Mouse (Mus musculus) intestine, embryonic 14.5 days (tissue): Measurements from ENCODE around the gene Nudt15. TPM values are rescaled to one million over a fixed set of nuclear protein-coding genes. Genes with fewer than 3 reads are reported as not detected.
A peak's percentile ranks its signal among the peaks of the same experiment; 100 is the strongest.

Source experiments
- ATAC-seq: fragments of 200-750 bp; cut with Nextera tagmentation; replicated peaks from 2 replicates; pipeline ENCODE4 v1.8.0; 2017; ENCODE audit warnings: low read depth, moderate number of reproducible peaks, moderate TSS enrichment, moderate library complexity; ENCODE audit not compliant: low FRiP score, low TSS enrichment
- DNase-seq: peaks from one replicate; pipeline ENCODE4 v3.0.0-alpha.2; 2018; ENCODE audit warnings: low spot score
- H3K27ac ChIP-seq: fragments of 300-500 bp; sonication (generic); 2 replicates; pipeline ENCODE4 v1.5.1; 2014; ENCODE audit warnings: low read depth, mild to moderate bottlenecking, control low read depth
- H3K27me3 ChIP-seq: fragments of 300-500 bp; sonication (generic); replicated peaks from 2 replicates; pipeline ENCODE4 v1.6.1; 2014; ENCODE audit warnings: low read length, control low read depth; ENCODE audit not compliant: control insufficient read depth, insufficient read depth
- H3K36me3 ChIP-seq: fragments of 300-500 bp; sonication (generic); 2 replicates; pipeline ENCODE4 v1.6.1; 2014; ENCODE audit warnings: low read length, control low read depth; ENCODE audit not compliant: control insufficient read depth, insufficient read depth
- H3K4me1 ChIP-seq: fragments of 300-500 bp; sonication (generic); replicated peaks from 2 replicates; pipeline ENCODE4 v1.6.1; 2014; ENCODE audit warnings: low read length, control low read depth, mixed read lengths; ENCODE audit not compliant: control insufficient read depth, insufficient read depth
- H3K4me2 ChIP-seq: fragments of 300-500 bp; sonication (generic); 2 replicates; pipeline ENCODE4 v1.6.1; 2014; ENCODE audit warnings: low read length
- H3K4me3 ChIP-seq: fragments of 300-500 bp; sonication (generic); 2 replicates; pipeline ENCODE4 v1.5.1; 2014; ENCODE audit warnings: low read depth, low read length, control low read depth, mixed read lengths
- H3K9ac ChIP-seq: fragments of 300-500 bp; sonication (generic); 2 replicates; pipeline ENCODE4 v1.6.1; 2014; ENCODE audit warnings: mild to moderate bottlenecking, low read length
- H3K9me3 ChIP-seq: fragments of 300-500 bp; sonication (generic); 2 replicates; pipeline ENCODE4 v1.6.1; 2016; ENCODE audit warnings: low read length, control low read depth; ENCODE audit not compliant: control insufficient read depth
- WGBS: fragments of 180-500 bp; shearing (Covaris S2); extraction: QIAGEN DNeasy Blood & Tissue Kit; methylation state at CpG from one replicate; pipeline ENCODE4 v1.1.7; 2014; 5-methylcytosine and 5-hydroxymethylcytosine counted together
- polyA plus RNA-seq: library from polyadenylated mRNA; unstranded; fragments of >200 nt; fragmentation: Nextera tagmentation; extraction: Ambion mirVana; gene quantifications from 2 replicates; pipeline ENCODE4 v1.2.1, GENCODE M21; 2014

The Nudt15 gene
- polyA plus RNA-seq, 1 experiment from 2014 or later, result 7.2 TPM

- Histone ChIP-seq H3K36me3 (peaks cover 11% of the 10 kb centered on the region), H3K4me2 (peak overlapping the region; percentile 79), H3K9me3 (no peaks in the 10 kb centered on the region), H3K27ac (peak overlapping the region; percentile 62), H3K4me1 (peaks cover 9% of the 10 kb centered on the region), H3K9ac (peak overlapping the region; percentile 84), H3K4me3 (peak overlapping the region; percentile 91), H3K27me3 (no peaks in the 10 kb centered on the region)
- 5% methylated on average over 52 of the region's 61 CpGs for WGBS
- DNase-seq, result peak; percentile 96
- ATAC-seq, result peak; percentile 95
Observed at GRCm38 (mm10) chr14:73552341-73553121, 4.5 kb upstream of the Nudt15 start.

DNA sequence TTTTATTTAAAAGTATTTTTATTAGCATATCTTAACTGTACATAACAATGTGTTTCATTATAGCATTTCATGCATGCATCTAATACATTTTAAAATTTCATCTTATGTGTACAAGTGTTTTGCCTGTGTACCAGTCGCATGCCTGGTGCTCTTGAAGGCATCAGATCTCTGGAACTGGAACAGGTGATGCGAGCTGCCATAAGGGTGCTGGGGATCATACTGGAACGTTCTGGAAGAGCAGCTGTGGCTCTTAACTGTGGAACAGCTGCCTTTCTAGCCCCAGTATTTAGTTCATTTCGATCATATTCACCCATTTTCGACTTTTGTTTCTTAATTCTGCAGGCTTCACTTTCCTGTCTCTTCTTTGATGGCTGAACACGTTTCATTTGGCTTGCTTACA, 3.1 kb upstream of the Nudt15 start:
- Histone ChIP-seq H3K9ac (no peak overlapping the region), H3K36me3 (peaks cover 5% of the 10 kb centered on the region), H3K4me1 (peaks cover 9% of the 10 kb centered on the region), H3K9me3 (no peaks in the 10 kb centered on the region), H3K27ac (no peak overlapping the region), H3K4me2 (no peak overlapping the region), H3K27me3 (no peaks in the 10 kb centered on the region), H3K4me3 (no peak overlapping the region)
- 82% methylated on average over 6 of the region's 6 CpGs for WGBS
- ATAC-seq (no peak), DNase-seq (no peak)

DNA sequence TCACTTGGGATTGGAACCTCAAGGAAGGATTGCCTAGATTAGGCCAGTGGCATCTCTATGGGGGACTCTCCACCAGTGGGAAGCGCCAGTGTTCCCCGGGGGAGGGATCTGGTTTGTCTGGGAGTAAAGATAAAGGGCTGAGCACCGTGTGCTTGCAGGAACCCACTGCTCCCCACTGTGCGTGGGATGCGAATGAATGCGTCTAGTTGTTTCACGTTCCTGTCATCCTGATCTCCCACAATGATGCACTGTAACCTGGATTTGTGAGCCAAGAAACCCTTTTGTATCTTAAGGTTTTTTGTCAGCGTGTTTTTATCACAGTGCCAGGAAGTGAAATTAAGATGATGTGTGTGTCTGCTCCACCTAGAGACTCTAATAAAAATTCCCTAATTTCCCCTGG, 2.7 kb upstream of the Nudt15 start:
- WGBS, result 59% methylated on average over 8 of the region's 8 CpGs
- H3K4me3 ChIP-seq, result no peak overlapping the region
- peaks cover 9% of the 10 kb centered on the region for H3K4me1 ChIP-seq
- no peak overlapping the region for H3K27ac ChIP-seq
- H3K4me2 ChIP-seq, result no peak overlapping the region
- no peaks in the 10 kb centered on the region for H3K27me3 ChIP-seq
- no peak for DNase-seq
- H3K9ac ChIP-seq, result no peak overlapping the region
- no peaks in the 10 kb centered on the region for H3K9me3 ChIP-seq
- peaks cover under 1% of the 10 kb centered on the region; the same call in 1 of the 2 replicates for H3K36me3 ChIP-seq
- no peak for ATAC-seq

GRCm38 (mm10) chr14:73550291-73550690, 2.2 kb upstream of the Nudt15 start:
- ATAC-seq, result no peak
- H3K4me1 ChIP-seq, result peaks cover 9% of the 10 kb centered on the region
- no peak overlapping the region for H3K27ac ChIP-seq
- no peaks in the 10 kb centered on the region for H3K27me3 ChIP-seq
- 47% methylated on average over 3 of the region's 3 CpGs for WGBS
- no peaks in the 10 kb centered on the region for H3K9me3 ChIP-seq
- no peak overlapping the region for H3K9ac ChIP-seq
- H3K36me3 ChIP-seq, result no peaks in the 10 kb centered on the region
- no peak for DNase-seq
- no peak overlapping the region for H3K4me2 ChIP-seq
- no peak overlapping the region for H3K4me3 ChIP-seq

DNA sequence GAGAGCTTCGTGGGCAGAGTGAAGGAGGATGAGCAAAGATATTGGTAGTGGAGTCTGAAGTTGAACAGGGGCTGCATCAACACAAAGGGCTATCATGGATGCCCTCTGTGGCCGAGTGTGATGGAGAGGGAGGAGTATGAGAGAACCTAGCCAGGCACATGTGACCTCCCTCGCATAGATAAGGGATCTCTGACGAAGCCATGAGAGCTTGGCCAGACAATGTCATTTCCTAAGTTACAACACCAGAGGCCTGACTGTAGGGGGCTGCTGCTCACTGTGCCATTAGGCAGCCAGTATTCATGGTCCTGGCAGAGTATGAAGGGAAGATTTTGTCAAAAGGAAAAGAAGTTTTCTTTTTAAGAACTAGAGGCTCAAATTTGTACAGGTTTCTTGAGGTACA, 1.0 kb downstream of the Nudt15 start:
- ATAC-seq (no peak), DNase-seq (no peak)
- Histone ChIP-seq H3K36me3 (no peaks in the 10 kb centered on the region), H3K9me3 (no peaks in the 10 kb centered on the region), H3K4me1 (peaks cover under 1% of the 10 kb centered on the region), H3K9ac (no peak overlapping the region), H3K27me3 (no peaks in the 10 kb centered on the region), H3K4me2 (no peak overlapping the region), H3K27ac (no peak overlapping the region), H3K4me3 (no peak overlapping the region)
- WGBS, result 51% methylated on average over 4 of the region's 4 CpGs

- H3K27ac ChIP-seq, result no peak overlapping the region
- H3K27me3 ChIP-seq, result no peaks in the 10 kb centered on the region
- ATAC-seq, result no peak
- 71% methylated on average over 6 of the region's 6 CpGs for WGBS
- H3K4me3 ChIP-seq, result no peak overlapping the region
- no peak for DNase-seq
- H3K9me3 ChIP-seq, result no peaks in the 10 kb centered on the region
- no peaks in the 10 kb centered on the region for H3K36me3 ChIP-seq
- no peak overlapping the region for H3K9ac ChIP-seq
- no peaks in the 10 kb centered on the region for H3K4me1 ChIP-seq
- no peak overlapping the region for H3K4me2 ChIP-seq
Observed at GRCm38 (mm10) chr14:73543781-73544180, 4.3 kb downstream of the Nudt15 start.

DNA sequence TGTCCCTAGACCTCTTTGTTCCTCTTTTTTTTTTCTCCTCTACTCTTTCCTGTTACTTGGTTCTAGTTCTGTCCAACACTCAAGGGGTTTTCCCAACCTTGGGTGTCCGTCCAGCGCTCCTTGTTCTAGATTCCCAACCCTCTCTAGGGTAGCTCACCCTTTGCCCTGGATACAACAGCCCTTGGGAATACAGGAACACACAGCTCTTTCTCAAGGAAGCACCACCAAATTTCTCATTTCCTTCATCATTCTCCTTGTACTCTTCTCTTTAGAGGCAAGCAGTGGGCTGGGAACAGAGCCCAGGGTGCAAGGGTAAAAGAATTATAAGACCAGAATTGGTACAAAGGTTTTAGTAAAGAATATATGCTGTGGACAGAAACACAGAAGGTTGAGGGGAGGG, 12.4 kb downstream of the Nudt15 start:
- no peak for DNase-seq
- WGBS, result 78% methylated on average over 2 of the region's 2 CpGs

GRCm38 (mm10) chr14:73533755-73534465, 14.1 kb downstream of the Nudt15 start:
- no peak overlapping the region for H3K4me3 ChIP-seq
- 69% methylated on average over 6 of the region's 6 CpGs for WGBS
- H3K4me2 ChIP-seq, result no peak overlapping the region

More for the DNA sequence above, 12.4 kb downstream of the Nudt15 start:
- Histone ChIP-seq H3K9ac (no peak overlapping the region), H3K27me3 (no peaks in the 10 kb centered on the region), H3K36me3 (no peaks in the 10 kb centered on the region), H3K9me3 (no peaks in the 10 kb centered on the region), H3K4me1 (no peaks in the 10 kb centered on the region), H3K27ac (no peak overlapping the region), H3K4me3 (no peak overlapping the region), H3K4me2 (no peak overlapping the region)
- no peak for ATAC-seq

More at GRCm38 (mm10) chr14:73533755-73534465, 14.1 kb downstream of the Nudt15 start:
- Histone ChIP-seq H3K27me3 (no peaks in the 10 kb centered on the region), H3K9me3 (no peaks in the 10 kb centered on the region), H3K27ac (no peak overlapping the region), H3K36me3 (no peaks in the 10 kb centered on the region), H3K4me1 (no peaks in the 10 kb centered on the region), H3K9ac (no peak overlapping the region)
- no peak for DNase-seq
- no peak for ATAC-seq
